Mouse (Mus musculus) ZHBTc4 (cell line): ENCODE measurements around the gene Gm21983.

Experiments used
- DNase-seq: peaks from one replicate; pipeline ENCODE4 v3.0.0-alpha.2; 2011; ENCODE audit warnings: low read depth, low spot score

The Gm21983 gene

DNA sequence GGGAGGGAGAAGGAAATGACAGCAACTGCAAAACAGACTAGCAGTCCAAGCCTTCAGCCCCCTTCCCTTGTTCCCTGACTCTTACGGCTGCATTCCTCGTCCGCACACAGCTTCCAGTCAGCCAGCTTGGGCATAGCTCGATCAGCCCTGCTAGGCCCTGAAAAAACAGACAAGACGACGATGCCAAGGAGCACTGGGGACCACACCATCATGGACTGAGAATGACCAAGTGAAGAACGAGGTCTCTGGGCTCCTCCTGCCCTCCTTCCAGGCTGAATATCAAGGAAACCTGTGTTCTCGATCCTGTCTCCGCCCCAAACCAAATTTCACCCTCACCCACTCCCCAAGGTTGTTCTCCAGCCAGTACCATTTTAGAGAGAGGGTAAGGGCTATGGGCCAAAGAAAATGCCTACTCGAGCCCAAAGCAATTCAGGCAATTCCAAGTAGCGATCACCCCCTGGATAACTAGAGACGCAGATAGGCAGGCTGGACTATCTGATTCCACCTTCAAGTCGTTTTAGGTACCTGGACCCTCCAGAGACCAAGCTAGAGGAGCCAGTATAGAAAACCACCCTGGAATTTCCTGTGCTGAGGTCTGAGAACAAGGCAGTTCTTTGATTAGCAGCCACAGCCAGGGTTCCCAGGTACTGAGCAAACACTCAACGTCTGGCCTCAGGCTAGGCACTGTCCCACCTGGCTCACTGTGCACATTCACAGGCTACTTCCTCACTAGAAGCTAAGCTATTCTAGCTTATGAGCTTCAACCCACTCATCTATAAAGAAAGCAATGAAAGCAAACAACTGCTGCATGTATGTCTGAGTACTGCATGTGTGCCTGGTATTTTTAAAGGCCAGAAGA, at the start of gene Gm21983, which contains the start of gene Mia:
Gm21983 (minus strand) TSS at position 250 of the 859 bp plus-strand sequence.
Mia (minus strand) TSS at position 321 of the 859 bp plus-strand sequence.
- DNase-seq, result no peak

DNA sequence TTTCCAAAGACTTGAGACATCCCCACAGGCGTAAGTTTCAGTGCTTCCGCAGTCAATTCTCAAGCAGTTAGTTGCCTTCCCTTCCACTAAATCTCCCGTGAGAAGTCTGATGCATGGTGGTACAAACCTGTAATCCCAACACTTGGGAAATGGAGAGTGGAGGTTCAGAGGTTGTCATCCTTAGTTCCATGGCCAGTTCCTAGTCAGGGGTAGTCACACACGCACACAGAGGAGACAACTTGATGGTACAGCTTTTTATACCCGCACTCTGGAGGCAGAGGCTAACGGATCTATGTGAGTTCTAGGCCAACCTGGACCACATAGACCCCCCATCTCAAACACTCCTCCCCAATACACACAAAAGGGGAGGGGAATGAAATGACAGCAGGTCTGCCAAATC, 48.0 kb upstream of the Gm21983 start:
- no peak for DNase-seq

DNA sequence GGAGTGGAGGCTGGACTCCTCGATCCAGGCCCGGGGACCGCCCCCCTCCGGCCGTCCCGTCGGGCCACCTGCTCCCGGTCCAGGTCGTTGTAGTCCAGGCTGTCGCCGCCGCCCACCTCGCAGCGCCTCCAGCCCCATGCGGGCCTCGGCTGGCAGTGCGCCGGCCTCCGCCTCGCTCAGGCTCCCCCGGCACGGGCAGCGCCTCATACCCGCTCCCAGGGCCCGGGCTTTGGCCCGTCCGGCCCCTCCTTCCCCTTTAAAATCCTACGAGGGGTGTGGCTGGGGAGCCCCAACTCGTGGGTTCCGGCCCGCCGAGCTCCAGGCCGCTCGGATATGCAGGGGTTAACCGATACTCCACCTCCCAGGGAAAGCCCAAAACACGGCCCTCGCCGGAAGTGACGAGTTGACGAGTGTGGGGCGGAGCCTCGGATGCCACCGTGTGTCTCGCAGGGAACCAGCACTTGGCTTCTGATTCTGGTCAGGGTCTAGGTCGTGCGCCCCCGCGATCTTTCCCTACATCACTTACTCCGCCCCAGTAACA, 47.5 kb upstream of the Gm21983 start, which contains the start of gene Itpkc:
Itpkc (minus strand) TSS at position 381 of the 541 bp plus-strand sequence.
- peak; percentile 97 for DNase-seq

DNA sequence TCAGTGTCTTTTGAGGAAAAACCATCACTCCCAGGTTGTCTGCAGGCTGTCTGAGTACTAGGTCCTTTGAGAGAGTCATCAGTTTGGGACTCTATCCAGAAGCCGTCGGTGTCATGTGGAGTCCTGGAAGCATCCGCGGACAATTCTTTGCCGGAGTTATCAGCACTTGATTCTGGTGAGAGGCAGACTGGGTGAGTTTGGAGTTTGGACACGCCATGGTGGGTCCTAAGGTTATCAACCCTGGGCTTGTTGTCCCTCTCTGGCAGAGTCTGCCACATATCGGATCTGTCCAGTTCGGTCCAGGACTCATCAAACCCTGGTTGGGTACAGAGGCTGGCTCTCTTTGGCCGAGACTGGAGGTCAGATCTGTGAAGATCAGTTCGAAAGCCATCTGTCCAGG, 46.8 kb upstream of the Gm21983 start:
- no peak for DNase-seq

DNA sequence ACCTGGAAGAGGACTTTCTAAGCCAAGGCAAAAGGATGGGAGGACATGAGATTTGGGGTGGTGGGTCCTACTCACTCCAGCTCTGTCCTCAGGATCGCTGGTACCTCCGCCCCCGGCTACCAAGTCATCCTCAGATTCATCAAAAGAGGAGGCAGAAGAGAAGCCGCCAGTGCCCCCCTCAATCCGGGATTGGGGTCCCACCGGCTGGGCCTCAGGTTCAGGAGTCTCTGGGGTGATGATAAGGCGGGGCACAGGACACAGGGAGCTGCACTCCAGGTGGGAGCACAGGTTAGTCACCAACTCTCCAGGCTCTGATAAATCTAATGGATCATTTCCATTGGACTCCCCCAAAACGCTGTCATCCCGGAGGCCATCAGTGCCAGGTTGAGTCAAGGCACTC, 46.4 kb upstream of the Gm21983 start:
- no peak for DNase-seq

DNA sequence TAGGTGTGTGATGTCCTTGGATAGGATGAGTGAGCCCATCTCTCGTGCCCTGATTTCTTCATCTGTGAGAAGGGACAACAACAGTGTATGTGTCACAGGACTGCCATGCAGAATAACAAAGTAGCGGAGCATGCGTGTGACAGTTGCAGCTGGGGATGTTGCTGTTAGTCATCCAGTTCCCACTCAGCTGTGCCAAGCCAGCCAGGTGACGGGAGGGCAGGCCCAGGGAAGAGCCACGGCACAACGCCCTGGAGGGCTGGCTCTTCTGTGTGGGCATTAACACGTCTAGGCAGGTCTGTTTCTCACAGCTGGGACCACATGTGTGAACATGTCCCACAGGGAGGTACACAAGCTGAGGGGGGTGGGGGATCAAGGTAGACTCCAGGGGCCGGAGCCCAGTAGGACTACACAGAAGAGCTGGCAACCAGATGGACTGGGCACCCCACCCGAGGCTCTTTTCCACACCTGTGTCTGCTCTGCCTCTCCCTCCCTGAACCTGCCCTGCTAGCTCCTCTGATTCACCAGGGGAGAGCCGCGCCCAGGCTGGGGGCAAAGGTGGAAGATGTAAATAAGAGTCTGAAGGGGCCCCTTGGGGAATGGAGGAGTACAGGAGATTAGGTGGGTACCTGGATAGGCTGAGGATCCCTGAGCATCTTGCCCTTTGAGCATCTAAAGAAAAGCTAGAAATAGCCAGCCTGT, 44.1 kb upstream of the Gm21983 start:
- DNase-seq, result no peak

DNA sequence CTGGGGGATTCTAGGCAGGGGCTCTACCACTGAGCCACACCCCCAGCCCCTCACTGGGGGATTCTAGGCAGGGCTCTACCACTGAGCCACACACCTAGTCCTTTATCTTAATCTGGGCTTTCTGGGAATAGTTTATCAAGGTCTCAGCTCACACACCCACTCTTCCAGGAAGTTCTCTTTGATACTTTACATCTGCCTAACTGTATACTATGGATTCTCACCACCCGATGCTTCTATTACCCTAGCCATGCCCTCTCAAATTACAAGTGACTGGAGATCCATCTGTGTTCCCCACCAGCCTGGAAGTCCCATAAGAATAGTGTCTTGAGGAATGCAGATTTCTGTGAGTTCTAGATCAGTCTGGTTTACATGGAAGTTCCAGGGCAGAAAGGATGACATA, 41.7 kb upstream of the Gm21983 start:
- peak; percentile 81 for DNase-seq

DNA sequence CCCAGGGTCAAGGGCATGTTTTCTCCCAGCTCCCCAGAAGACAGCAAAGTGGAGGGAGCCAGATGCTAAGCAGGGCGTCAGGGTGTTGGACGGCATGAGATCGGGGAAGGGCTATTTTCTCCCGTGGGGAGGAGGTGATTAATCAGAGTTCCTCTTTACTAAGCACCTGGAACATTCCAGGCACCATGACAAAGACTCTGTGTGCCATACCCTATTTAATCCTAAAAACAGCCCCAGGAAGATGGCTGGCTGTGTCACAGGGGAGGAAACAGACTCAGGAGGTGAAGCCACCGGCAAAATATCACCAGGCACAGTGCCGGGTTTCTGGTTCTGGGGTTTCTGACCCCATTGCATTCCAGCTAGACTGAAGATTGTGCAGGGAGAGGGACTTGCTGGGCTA, 41.1 kb upstream of the Gm21983 start:
- DNase-seq, result peak; percentile 32

DNA sequence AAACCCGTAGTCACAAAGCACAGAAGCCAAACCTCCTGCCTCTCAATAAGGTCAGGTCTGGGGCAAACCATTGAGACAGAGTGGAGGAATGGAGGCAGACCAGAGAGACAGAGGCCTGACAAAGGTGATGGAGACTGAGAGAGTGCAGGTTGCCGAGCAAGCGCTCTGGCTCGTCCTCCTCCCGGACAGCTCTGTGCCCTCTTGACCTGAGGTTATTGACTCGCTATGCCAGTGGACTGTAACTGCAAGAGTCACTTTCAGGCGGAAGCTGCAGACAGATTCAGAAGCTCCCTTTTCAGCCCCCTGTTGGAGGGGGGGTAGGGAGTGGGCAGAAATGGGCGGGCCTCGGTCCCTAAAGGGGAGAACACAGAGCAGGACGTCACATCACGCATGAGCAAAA, 39.1 kb upstream of the Gm21983 start:
- DNase-seq, result no peak

DNA sequence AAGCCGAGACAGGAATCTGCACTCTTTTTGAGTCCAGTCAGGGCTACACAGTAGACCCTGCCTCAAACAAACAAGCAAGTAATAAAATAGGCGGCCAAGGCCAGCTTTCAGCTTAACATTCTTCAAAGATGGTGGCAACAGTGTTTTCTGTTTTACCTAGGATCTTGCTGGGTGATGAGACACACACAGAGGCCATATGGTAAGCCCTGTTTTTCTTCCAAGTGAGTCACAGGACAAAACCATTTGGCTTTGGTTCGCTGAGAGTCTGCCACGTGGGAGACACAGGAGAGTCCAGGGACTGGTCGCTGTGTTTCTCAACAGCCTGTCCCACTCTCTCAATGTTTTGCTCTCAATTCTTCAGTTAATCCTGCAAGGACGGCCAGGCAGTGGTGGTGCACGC, 37.7 kb upstream of the Gm21983 start:
- DNase-seq, result no peak

DNA sequence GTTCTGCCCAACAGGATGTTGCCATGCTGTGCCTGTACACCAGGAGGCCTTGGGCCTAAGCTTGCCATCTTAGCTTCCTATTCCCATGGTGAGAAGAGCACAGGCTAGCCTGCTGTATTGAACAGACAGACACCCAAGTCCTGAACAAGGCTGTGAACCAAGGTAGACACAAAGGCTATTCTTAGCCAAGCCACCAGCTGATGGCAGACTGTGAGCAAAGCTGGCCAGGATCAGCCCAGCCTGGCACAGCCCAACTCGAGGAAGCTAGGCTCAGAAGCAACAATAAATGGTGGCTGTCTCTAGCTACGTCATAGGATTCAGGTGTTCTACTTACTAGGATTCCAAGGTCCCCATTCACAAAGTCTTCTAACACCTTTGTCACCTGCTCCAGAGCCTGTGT, 31.7 kb upstream of the Gm21983 start:
- no peak for DNase-seq

DNA sequence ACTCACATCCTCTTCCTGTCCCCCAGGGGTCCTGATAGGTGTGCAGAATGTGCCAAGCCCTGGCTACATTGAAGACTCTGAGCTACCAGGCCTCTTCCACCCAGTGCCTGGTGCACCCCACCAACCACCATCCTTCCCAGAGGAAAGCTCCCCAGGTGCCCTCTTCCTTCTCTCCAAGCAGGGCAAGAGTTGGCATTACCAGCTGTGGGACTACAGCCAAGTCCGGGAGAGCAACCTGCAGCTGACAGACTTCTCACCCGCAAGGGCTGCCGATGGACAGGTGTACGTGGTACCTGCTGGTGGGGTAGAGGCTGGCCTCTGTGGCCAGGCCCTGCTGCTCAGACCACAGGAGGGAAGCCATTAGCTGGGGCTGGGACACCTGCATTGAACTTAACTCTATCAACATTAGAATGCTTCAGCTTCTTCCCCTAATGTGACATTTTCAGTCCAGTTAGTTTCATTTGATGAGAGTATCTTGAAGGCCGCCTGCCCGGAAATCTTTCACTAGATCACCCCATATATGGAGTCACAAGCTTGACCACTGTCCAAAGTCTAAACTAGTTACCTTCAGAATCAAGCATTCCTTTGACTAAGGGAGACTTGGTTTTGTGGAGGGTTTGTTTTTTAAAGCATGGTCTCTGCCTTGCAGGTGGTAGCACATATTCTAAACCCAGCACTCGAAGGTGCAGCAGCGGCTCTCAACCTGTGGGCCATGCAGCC, 23.0 kb upstream of the Gm21983 start:
- no peak for DNase-seq

DNA sequence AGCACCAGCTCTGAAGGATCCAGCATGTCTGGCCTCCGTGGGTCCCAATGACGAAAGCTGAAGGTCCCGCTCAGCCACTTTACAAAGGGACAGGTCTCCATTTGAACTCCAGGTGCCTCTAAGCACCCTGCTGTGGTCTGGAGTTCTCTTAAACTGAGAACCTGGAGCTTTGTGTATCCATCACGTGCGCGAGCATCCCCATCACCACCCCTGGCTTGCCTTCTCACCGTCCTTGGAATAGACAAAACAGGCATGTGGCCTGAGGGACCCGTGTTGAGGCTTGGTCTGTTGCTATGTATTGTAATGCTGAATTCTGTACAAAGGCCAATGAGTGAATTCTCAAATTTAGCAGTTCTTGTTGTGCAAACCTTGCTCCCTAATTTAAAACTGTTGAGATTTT, 17.9 kb upstream of the Gm21983 start:
- peak; percentile 92 for DNase-seq

DNA sequence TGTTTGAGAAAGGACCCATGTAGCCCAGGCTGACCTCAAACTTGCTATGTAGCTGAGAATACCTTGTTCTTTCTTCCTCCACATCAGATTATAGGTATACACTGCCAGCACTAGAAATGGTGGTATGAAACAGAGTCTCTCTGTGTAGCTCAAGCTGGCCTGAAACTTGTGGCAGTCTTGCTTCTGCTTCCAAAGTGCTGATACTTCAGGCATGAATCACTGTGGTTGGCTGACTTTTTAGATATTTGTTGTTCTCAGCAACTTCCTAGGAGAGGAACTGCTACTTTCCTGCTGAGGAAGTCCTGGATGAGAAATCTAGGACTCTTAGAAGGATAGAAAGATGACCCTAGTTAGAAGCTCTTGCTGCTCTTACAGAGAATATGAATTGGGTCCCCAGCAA, 17.5 kb upstream of the Gm21983 start:
- no peak for DNase-seq

DNA sequence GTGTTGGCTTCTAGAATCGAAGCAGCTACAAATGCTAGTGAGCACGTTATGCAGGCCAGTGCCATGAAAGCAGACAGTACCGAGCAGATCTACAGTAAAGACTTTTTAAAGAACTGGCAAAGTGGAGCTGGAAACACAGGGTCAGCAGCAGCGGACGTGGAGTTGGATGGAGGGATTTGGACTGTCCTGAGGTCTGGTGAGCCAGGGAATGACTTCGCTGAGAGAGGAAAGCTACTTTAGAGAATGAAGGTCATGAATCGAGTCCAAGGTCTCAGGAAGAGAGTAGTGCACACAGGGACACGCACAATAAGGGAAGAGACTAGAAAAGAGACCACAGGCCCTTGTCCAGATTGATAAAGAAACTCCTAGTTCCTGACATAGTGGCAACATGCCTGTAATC, 16.7 kb upstream of the Gm21983 start:
- DNase-seq, result no peak

DNA sequence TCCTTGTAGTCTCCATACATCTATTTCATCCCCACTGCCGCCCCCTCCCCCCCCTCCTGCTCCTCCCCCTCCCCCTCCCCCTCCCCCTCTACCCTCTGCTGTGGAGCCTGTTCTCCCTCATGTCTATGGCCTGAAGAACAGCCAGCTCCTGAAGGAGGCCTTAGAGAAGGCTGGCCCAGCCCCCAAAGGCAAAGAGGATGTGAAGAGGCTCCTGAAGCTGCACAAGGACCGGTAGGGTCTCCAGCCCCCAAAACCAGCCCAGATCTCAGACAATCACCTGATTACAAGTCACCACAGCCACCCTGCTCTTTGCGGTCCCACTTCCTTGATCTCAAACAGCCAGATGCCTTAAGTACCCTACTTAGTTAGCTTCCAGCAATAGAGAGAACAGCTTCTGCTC, 16.2 kb upstream of the Gm21983 start:
- DNase-seq, result peak; percentile 41

DNA sequence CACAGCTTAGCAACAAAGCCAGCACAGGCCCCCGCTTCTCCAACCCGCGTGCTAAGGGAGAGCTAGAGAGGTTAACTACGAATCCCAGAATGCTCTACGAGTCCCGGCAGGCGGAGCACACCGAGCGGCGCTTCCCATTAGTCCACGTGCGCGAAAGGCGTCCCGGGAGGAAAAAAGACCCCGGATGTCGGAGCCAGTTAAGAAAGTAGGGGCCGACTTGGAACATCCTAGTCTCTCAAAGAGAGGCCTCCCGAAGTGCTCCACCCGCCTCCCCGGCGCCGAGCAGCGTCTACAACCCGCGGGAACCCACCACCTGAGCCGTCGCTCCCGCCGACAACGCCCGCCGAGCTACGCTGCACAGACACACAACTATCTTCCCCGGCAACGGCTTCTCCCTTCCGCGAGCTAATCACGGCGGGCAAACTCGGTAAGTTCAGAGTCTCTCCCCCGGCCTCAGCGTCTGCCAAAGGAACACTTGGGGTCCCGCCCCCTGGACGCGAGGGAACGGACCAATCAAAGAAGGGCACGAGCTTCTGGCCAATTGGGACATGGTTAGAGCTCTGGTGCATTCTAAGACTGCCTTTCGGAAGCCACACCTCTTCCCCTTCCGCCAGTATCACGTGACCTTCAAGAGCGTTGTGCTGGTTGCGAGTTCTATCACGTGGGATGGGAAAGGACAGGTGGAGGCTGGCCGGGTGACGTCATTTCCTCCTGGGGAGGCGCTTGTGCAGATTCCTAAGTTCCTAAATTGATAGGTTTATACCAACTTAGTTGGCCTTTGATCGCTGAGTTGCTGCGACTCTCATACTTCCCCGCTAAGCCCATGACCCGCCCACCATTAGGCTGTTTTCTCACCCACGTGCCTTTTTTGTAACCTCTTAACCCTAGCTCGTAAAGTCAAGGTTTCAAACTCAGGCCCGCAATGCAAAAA, 15.1 kb upstream of the Gm21983 start, which contains the start of the genes BC024978 and Snrpa:
BC024978 (plus strand) TSS at position 101 of the 931 bp plus-strand sequence.
Snrpa (minus strand) TSS at position 591 of the 931 bp plus-strand sequence.
- peak; percentile 100 for DNase-seq

DNA sequence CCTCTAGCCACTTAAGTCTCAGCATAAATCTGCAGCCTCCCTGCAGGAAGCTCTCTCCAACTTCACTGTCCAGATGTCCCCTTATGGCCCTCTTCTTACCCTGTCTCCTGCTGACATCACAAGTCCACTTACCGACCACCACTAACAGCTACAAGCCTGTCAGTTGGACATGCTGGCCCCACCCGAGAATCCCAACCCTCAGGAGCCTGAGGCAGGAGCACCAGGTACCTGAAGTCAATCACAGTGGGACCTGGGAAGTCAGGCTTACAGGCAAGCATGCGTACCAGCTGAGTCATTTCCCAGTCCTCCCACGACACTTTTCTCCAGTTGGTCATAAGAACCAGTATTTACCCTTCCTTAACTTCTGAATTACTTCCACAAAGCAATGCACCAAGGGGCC, 12.8 kb upstream of the Gm21983 start:
- no peak for DNase-seq

DNA sequence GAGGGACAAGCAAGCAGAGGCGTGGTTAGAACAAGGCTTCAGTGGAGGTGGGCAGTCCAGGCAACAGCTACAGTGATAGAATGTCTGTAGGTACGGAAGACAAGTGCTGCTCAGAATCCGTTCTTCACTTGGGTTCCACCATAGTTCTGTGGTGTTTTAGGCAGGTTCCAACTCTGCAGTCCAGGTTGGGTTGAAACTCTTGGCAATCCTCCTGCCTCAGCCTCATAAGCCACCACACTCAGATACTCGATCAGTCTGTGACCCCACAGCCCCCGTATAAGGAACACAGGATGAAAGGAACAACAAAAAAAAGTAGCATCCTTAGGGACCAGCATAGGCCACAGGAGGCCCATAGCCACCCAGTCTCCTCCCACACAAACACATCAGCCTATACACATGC, 11.5 kb upstream of the Gm21983 start:
- DNase-seq, result no peak

DNA sequence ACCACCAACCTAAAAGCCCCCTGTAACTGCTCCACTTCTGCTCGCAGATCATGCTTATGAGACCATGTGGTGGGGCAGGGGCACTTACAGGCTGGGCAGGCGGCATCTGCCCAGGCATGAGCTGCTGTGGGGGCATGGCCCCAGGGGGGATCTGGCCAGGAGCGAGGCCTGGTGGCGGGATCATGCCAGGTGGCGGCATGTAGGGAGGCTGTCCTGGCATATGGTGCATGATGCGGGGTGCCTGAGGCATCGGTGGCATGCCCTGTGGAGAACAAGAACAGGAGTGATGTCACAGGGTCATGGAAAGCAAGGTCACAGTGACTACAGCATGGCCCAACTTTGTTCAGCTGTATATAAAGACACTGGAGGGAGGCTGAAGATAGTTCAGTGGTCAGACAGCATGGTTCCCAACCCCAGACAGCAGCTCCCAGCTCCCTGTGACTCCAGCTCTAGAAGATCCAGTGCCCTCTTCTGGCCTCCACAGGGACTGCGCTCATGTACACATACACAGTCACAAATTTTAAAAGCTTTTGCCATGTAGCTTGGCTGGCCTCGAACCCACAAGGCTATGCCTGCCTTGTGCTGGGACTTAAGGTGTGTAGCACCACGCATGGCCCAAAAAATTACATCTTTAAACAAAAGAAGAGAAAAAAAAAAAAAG, 8.5 kb upstream of the Gm21983 start:
- peak; percentile 86 for DNase-seq
